Mouse (Mus musculus): Measurements from ENCODE around the gene Rpl13a.
"Not testable (repeated sequence)": the region's sequence is repeated elsewhere in the genome, so short reads cannot be mapped to it uniquely, and the experiment has no call there.

Rpl13a gene

DNA sequence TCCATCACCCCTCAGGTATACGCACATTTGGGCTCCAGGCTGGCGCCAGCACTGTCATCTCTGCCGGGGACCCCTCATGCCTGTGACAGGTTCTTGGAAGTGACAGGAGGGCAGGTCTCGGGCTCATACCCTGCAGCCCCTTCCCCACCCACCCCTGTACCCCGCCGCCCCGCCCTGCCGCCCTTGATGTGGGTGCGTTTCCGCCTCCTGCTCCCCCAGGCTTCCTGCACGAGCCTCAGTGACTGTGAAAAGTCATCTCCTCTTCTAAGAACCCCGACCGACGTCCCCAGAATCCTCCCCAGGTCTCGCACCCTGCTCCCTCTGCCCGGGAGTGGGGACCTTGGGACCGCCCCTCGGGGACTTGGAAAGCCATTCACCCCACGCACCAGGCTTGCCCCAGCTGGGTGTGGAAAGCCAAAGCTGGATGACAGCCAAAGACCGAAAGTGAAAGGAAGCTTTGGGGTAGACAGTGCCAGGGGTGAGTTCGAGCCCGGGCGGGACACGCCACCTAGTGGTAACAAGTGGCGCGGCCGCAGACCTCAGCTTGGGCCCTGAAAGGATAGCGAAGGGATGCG is 7.5 kb upstream of the Rpl13a start, which contains the start of the genes Gm45713 and Flt3l:
Gene Gm45713, minus strand, starts transcription at position 239 of the 575 bp plus-strand sequence.
Gene Flt3l, minus strand, starts transcription at position 440 of the 575 bp plus-strand sequence.
- DNase-seq (ENCODE audit: low read depth in 1 of 2, low spot score in 2 of 2) = peak; percentile 63 to 87

DNA sequence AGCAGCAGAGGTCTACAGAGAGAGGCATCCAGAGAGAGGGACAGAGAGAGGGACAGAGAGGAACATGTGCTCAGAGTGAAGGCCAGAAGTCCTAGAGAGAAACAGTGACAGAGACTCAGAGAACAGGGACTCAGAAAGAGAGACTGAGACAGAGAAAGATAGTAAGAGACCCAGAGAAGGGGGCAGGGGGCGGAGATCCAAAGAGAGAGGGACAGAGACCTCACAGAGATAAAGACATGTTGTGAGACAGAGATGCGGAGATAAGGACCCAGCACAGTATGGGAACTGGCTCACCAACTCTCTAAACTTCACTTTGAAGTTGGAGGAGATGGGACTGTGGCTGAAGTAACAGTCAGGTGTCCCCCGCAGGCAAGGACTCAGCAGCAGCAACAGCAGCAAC is 6.8 kb upstream of the Rpl13a start:
- DNase-seq (ENCODE audit: low read depth in 1 of 2, low spot score in 2 of 2) = no peak

DNA sequence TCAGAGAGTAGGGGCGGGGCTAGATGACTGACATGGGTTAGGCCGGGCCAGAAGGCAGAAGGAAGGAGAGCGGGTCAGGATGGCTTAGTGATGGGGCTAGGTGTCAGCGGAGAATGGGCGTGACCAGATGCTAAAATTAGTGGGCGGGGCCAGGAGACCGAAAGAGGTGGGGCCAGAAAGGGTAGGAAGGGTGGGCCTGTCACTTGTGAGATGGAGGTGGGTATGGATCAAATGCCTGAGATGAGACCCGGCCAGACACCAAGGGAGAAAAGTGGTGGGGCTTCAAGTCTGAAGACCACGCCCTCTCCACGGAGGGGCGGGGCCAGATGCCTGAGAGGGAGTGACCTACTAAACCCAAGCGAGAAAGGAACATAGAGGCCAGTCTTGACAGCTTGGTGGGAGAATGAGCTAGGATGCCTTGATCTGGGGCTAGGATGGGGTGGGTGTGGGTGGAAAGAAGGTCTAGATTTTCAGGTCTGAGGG is 6.0 kb upstream of the Rpl13a start:
- no peak for DNase-seq (ENCODE audit: low read depth in 1 of 2, low spot score in 2 of 2)

DNA sequence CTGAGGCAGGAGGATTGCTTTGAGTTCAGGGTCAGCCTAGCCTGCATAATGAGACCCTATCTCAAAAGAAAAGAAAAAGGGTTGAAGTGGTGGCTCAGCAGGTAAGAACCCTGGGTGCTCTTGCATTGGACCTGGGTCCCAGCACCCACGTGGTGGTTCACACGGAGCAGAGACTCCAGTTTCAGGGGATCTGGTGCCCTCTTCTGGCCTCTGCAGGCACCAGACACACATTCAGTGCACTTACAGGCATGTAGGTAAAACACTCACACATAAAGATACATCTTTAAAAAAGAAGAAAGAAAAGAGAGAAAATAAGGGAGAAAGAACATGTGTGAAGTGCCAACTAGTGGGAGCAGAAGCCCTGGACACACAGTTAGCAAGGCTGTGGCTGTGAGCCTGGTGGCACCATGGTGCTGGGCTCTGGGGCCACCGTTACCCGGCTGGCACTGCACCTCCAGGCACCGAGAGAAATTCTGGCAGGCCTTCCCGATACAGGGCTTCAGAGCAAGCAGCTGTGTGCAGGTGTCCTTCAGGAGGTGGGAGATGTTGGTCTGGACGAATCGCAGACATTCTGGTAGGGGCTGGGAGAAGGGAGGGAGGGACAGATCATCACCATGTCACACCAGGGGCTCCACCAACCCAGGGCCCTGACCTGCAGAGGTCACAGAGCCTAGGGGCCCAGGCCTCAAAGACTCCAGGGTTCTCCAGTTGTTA is 5.0 kb upstream of the Rpl13a start:
- DNase-seq (ENCODE audit: low read depth in 1 of 2, low spot score in 2 of 2) = no peak

DNA sequence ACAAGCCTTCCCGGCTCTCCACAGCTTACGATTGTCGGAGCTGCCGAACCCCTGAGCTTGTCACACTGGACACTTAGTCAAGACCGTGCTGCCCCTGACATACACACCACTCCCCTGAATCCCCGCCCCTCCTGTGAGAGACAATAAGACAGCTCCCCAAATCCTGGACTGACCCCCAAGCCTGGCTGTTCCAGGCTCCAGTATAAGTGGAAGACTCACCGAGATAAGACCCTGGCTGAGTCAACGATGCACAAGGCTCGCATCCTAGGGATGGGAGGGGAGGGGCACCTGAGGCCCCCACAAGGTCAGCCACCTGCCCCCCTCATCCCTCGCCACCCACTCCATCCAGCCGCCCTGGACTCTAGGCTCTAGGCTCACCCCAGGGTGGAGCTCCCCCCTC is 3.3 kb upstream of the Rpl13a start:
- DNase-seq (ENCODE audit: low read depth in 1 of 2, low spot score in 2 of 2) = no peak

DNA sequence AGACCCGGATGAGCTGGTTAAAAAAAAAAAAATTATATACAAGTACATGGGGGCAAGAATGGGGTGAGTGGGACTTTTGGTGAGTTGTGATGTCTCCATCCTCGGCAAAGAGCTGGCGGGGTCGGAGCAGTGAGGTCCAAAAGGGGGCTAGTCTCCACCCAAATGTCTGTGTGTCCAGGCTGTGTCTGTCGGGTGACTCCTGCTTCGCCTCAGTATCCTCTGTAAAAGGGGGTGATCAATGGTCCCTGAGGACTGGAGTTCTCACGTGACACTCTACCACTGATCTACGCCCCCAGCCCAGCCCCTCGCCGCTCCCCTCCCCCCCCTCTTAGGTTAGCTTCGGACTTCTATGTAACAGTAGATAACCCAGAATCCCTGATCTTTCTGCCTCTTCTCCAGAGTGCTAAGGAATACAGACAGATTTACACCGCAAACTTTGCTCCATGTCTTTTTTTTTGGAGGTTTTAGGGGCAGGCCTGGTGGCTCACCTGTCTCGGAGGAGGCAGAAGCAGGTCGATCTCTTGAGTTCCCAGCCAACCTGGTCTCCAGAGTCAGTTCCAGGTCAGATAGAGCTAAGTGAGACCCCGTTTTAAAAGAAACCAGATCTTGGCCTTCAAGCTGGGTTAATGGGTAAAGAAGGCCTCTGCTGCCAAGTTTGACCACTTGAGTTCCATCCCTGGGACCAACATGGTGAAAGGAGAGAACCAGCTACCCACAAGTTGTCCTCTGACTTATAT is 1.4 kb upstream of the Rpl13a start:
- no peak for DNase-seq (ENCODE audit: low read depth in 1 of 2, low spot score in 2 of 2)

DNA sequence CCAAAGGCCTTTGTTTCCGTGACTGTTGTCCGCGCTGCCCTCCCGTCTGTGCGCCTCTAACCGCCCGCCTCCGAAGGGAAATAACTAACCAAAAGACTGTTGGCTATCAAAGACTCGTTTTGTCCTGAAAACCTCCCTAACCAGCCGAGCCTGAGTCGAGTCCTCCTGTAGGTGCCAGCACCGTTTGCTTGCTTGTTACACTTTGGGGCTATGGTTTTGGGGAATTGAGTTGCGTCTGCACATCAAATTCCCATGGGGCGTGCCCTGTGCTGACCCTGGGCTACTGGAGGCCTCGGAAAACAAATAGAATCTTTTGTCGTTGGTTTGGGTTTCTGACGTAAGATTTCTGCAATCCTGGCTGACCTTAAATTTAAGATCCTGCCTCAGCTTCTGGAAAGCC is 757 bp upstream of the Rpl13a start:
- DNase-seq (ENCODE audit: low read depth in 1 of 2, low spot score in 2 of 2) = no peak

DNA sequence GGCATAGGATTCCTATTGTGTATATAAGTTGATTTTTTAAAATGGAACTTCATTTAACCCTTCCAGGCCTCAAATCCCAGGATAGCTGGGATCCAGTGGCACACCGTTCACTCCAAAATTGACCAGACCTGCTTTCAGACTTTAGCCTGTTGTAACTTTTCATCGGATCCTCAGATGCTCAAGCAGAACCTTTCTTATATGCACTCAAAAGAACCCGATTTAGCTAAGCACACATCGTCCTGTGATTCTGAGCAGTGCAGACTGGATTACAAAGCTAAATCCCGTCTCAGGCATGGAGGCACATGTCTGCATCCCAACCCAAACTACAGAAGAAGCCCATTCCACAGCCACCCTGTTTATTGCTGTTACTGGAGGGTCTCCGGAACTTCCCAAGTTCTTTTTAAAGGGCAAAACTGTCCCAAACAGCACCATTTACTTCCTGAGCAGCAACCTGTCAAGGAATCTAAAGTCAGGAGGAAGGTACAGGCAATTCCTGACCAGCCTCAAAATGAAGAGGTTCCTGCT is 799 bp downstream of the Rpl13a start:
- DNase-seq (ENCODE audit: low read depth in 1 of 2, low spot score in 2 of 2) = no peak

DNA sequence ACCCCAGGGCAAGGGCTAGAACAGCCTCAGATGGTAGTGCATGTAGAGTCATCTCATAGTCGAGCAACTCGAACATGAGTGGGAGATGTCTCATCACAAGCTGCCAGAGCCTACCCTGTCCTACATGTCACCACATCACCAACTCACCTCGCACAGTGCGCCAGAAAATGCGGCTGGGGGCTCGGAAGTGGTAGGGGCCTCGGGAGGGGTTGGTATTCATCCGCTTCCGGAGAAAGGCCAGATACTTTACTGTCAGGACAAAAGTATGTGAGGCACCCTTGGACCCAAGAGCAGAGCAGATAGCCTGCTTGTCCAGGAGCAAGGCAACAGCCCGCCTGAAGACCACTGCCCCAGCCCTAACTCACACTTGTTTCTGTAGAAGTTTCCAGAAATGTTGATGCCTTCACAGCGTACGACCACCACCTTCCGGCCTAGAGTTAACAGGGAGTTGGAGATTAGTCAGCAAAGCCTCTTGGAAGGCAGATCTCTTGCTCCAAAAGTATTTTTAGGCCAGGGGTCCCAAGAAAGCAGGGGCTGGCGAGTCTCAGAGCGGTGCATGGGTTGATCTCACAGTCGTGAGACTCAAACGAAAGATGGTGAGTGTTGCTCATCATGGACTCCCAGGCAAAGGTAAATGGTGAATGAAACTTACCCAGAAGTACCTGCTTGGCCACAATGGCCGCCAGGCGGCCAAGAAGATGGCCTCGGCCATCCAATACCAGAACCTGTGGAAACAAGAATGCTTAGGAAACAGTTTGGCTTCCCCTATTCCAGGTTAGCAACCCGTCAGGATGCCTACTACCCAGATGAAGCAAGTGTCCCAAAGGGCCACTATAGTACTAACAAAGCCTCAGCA is 1.5 kb downstream of the Rpl13a start:
- no peak for DNase-seq (ENCODE audit: low read depth in 1 of 2, low spot score in 2 of 2)

DNA sequence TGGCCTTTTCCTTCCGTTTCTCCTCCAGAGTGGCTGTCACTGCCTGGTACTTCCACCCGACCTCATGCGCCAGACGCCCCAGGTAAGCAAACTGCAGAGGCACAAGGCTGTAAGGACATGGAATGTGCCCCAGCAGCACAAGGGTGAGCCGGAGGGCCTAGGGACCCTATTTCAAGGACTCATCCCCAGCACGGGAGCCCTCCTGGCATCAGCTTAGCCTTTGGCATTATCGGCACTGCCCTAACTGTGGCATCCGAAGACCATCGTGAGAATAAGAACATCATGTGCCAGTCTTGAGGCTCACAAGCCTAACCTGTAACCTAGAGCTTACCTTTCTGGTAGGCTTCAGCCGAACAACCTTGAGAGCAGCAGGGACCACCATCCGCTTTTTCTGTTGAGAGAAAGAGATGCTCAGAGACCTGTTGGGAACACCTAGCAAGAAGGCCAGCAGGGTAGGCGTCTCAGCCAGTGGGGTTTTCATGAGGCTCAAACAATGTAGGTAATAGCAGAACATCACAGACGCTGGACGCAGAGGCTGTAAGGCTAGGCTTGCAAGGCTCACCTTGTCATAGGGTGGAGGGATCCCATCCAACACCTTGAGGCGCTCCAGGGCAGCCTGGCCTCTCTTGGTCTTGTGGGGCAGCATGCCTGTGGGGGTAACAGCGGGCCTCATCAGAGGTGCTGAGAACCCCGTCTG is 2.3 kb downstream of the Rpl13a start:
- no peak for DNase-seq (ENCODE audit: low read depth in 1 of 2, low spot score in 2 of 2)

DNA sequence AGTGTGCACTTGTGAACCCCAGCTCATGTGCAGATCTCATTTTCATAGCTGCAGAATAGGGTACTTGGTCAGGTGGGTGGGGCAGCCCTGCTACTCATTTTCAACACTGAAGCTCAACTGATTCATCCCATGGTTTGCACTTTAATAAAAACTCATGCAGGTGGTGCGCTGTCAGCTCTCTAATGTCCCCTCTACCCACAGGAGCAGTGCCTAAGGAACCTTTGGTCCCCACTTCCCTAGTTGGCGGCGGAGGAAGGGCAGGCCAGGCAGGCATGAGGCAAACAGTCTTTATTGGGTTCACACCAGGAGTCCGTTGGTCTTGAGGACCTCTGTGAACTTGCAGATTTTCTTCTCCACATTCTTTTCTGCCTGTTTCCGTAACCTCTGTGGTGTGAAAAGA is 2.9 kb downstream of the Rpl13a start:
- not testable (repeated sequence) for DNase-seq (ENCODE audit: low read depth in 1 of 2, low spot score in 2 of 2)

DNA sequence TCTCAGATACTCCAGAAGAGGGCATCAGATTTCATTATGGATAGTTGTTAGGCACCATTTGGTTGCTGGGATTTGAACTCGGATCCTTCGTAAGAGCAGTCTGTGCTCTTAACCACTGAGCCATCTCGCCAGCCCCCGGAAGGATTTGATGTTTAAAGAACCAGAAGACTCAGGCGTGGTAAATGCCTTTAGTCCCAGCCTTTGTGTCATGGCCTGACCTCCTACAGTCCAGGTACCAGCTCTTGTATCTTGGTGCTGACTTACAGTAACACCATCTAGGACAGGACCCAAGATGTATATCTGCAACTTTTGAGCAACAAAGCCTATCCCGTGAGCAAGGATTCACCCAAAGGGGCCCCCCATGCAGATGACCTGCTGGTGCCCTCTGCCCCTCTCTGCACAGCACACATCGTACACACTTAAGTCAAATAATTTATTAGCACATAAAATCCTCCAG is 3.4 kb downstream of the Rpl13a start:
- no peak for DNase-seq (ENCODE audit: low read depth in 1 of 2, low spot score in 2 of 2)

DNA sequence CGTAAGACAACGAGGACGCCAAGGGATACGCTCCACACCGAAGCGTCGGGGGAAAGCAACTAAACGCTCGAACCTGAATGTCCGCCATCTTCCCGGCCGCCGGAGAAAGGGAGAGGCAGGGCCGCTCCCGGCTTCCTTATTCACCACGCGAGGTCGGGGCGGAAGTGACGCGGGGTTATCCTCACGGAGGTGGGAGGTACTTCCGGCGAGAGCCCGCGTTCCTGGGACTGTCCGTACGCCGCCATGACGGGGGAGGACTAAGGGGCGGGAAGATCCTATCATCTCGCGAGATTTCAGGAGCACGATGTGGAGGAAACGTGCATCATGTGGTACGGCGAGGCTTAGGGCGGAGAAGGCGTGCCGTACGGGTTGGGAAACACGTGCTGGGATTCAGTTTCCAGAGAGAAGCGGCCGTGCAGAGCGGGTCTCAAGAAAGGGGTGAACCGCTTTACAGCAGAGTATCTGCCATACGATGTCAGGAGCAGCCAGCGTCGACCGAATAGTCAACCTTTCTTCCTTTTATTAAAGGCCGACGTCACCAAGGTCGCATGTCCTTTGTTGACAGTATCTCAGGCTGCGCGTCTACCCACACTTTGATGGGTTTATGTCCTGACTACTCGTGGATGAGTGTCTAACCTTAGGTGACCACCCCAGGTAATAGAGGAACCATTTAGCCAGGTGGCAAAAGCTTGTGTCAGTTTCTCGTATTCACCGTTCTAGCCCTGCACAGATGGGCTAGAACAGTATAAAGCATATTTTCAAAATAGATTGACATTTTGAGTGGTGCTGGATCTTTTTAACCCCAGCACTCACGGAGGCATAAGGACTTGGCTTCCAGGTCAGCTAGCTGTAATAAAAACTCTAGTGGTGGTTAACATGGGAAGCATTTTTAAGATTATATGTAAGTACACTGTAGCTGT is 4.1 kb downstream of the Rpl13a start, which contains the start of gene Rps11:
Gene Rps11, minus strand, starts transcription at position 216 of the 920 bp plus-strand sequence.
- DNase-seq (ENCODE audit: low read depth in 1 of 2, low spot score in 2 of 2) = peak; percentile 98 to 99

DNA sequence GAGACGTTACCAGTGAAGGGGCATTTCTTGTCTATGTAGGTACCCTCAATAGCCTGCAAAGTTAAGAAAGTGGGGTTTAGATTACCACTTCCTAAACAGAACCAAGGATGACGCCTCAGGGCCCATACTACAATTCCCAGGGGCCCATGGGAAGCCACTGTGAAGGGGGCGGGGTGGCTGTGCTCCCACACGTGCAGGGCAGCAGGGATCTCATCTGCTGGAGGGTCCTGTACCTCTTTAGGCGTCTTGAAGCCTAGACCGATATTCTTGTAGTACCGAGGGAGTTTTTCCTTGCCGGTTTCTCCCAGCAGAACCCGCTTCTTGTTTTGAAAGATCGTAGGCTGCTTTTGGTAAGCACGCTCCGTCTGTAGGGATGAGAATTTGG is 5.4 kb downstream of the Rpl13a start:
- DNase-seq (ENCODE audit: low read depth in 1 of 2, low spot score in 2 of 2) = no peak

DNA sequence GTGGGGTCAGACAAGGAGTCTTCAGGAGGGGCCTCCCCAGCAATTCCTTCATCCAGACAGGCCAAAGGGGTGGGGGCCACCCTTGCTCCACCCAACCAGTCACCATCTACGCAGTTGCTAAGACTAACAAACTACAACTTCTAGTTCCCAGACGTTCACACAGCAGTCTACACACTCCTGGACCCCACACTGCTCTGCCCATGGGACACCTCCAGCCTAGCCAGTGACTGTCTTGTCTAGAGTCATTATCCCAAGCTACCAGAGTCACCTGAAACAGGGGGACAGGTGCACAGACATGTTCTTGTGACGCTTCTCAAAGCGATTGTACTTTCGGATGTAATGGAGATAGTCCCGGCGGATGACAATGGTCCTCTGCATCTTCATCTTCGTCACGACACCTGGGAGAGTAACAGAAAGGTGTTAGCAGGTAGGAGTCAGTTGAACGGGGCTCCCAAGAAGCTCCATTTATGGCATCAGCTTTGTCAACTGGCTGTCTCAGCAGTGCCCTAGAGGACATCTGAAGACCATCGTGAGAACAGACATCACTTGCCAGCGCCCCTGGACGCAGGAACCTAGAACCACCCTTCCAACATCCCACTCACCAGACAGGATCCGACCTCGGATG is 5.9 kb downstream of the Rpl13a start:
- no peak for DNase-seq (ENCODE audit: low read depth in 1 of 2, low spot score in 2 of 2)

DNA sequence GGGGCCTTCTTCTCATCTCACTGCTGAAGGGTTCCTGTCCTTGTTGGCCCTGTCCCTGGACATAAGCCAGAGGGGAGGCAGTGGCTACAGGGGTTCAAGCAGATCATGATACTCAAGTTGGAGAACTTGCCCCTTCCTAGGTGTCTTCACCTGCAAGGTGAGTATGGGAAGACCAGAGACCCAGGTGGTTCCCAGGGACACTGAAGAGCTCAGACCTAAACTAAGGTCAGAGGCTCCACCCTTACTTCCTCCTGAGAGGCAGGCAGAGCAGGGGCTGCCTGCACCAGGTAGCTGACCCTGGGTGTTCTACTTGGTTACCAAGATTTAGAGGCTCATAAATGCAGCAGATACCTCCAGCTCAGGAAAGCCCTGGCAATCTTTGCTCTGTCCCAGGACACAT is 6.6 kb downstream of the Rpl13a start:
- no peak for DNase-seq (ENCODE audit: low read depth in 1 of 2, low spot score in 2 of 2)

DNA sequence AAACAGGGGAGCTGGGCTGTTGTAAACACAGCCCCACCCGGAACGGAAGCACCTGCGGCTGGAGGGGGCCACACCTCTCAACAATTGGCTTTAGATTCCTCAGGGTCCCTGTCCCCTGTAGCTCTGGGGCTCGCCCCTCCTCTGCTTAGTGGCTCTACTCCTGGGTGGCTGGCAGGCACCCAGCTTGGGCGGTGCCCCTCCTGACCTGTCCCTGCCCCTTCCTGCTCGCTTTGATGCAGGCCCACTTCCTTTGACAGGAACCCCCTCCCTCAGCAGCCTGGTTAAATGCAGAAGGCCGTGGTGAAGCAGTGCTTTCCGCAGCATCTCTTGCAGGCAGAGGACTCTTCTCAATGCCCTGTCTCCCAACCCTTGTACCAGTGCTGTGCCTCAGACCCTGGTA is 7.2 kb downstream of the Rpl13a start:
- no peak for DNase-seq (ENCODE audit: low read depth in 1 of 2, low spot score in 2 of 2)
